Comparison of ENCODE assay signal across 9 mouse cellular contexts in the genomic region with DNA sequence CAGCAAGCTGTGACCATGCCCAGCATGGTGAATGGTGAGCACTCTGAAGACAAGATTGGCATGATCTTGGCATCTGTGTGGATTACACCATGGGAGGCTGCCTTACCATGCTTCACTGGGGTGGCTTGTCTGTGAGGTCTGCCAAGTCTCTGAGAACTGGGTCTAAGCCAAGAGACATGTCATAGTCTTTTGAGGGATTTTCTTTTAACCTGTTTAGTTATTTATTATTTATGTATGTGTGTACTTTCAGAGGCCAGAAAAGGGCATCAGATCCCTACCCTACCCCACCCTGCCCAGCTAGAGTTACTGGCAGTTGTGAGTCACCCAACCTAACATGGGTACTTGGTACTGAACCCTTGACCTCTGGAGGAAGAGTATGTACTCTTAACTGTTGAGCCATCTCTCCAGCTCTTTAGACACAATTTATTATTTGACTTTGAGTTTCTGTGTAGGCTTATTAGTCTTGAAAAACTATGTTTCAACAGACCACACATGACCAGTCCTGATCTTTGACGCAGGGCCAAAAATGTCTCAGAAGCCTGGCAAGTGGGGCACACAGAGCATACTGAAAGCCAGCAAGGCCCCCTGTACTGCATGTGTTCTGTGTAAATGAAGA. TPM values are rescaled to one million over a fixed set of nuclear protein-coding genes. Genes with fewer than 3 reads are reported as not detected.
DNase-seq lines count a peak whose midpoint lies in the region; ATAC-seq lines count a peak whose summit lies in the region.
"Had no signal": no experiment of that assay in that cellular context is flagged by ENCODE, and none has a peak within 500 bp of the region (broad histone marks: within the 10 kb centered on the region; RNA-seq: fewer than 3 reads in every experiment).

No protein-coding gene starts in this region.

- ATAC-seq in hindbrain, embryonic 14.5 days (ENCODE audit: low FRiP score): peak; percentile 79; the same call in 1 of the 2 replicates
- no peak for ATAC-seq in hindbrain, embryonic 11.5 days (ENCODE audit: low FRiP score)

- DNase-seq in hindbrain, embryonic 14.5 days (ENCODE audit: low spot score): peak; percentile 55
- no peak for DNase-seq in hindbrain, embryonic 11.5 days (ENCODE audit: low spot score)
- peak; percentile 71 for DNase-seq in 416B (ENCODE audit: low read depth)
- peak; percentile 52 for DNase-seq in adrenal gland, postnatal 14 days
- DNase-seq in fibroblast of lung, adult 2 months (ENCODE audit: low read depth): peak; percentile 51
- no peak for DNase-seq in layer of hippocampus, postnatal 10 days (ENCODE audit: low spot score in 2 of 2)
- DNase-seq in T-cell, adult 2 months (ENCODE audit: low spot score): no peak
- DNase-seq in left cerebral cortex, postnatal 14 days (ENCODE audit: low spot score in 2 of 2): no peak
- DNase-seq: right cerebral cortex, postnatal 4 days had no signal

- no peaks in the 10 kb centered on the region for H3K9me3 ChIP-seq in hindbrain, embryonic 14.5 days (ENCODE audit: control insufficient read depth, low read length)
- no peaks in the 10 kb centered on the region for H3K9me3 ChIP-seq in hindbrain, embryonic 11.5 days (ENCODE audit: control insufficient read depth, low read length)

- H3K4me1 ChIP-seq in hindbrain, embryonic 14.5 days (replicated peaks; ENCODE audit: control insufficient read depth, insufficient read depth, low read length): no peaks in the 10 kb centered on the region
- no peaks in the 10 kb centered on the region for H3K4me1 ChIP-seq in hindbrain, embryonic 11.5 days (replicated peaks; ENCODE audit: control insufficient read depth, insufficient read depth, low read length)

- H3K4me2 ChIP-seq in hindbrain, embryonic 14.5 days (replicated peaks): no peak overlapping the region
- H3K4me2 ChIP-seq in hindbrain, embryonic 11.5 days (replicated peaks; ENCODE audit: low read depth, low read length): no peak overlapping the region

- H3K27me3 ChIP-seq in hindbrain, embryonic 14.5 days (ENCODE audit: control insufficient read depth, insufficient read depth, low read length): no peaks in the 10 kb centered on the region
- H3K27me3 ChIP-seq in hindbrain, embryonic 11.5 days (ENCODE audit: control insufficient read depth, insufficient read depth, low read length): no peaks in the 10 kb centered on the region

- no peak overlapping the region for H3K4me3 ChIP-seq in hindbrain, embryonic 14.5 days (replicated peaks; ENCODE audit: low read length)
- no peak overlapping the region for H3K4me3 ChIP-seq in hindbrain, embryonic 11.5 days (ENCODE audit: low read depth, low read length)

- 91% methylated on average over 1 of the region's 1 CpGs for whole genome bisulfite sequencing in hindbrain, embryonic 14.5 days
- WGBS in hindbrain, embryonic 11.5 days: 97% methylated on average over 1 of the region's 1 CpGs

- intact Hi-C loops in left cerebral cortex, postnatal 14 days (cut with DNase I): no loop called here

- H3K9ac ChIP-seq in hindbrain, embryonic 14.5 days: no peak overlapping the region
- H3K9ac ChIP-seq in hindbrain, embryonic 11.5 days (ENCODE audit: low read depth, low read length): no peak overlapping the region

- H3K36me3 ChIP-seq in hindbrain, embryonic 14.5 days (replicated peaks; ENCODE audit: control insufficient read depth, insufficient read depth): no peaks in the 10 kb centered on the region
- H3K36me3 ChIP-seq in hindbrain, embryonic 11.5 days (ENCODE audit: control insufficient read depth, insufficient read depth, low read length): no peaks in the 10 kb centered on the region

- H3K27ac ChIP-seq in hindbrain, embryonic 14.5 days: no peak overlapping the region
- H3K27ac ChIP-seq in hindbrain, embryonic 11.5 days (ENCODE audit: low read depth, low read length): no peak overlapping the region

RNA-seq across cellular contexts. Expression of a gene that starts 40.3 kb away (rescaled TPM):
- 15.4 and 15.5 TPM in 2 replicates for polyA plus RNA-seq in hindbrain, embryonic 14.5 days (2014; fragmentation: Nextera tagmentation; extraction: Ambion mirVana)
- polyA plus RNA-seq in hindbrain, embryonic 11.5 days (2014; fragmentation: Nextera tagmentation; extraction: Ambion mirVana): 20.2 and 23.3 TPM in 2 replicates
- 14.7 and 17.5 TPM in 2 replicates for total RNA-seq in adrenal gland, postnatal 14 days (2021)
- total RNA-seq in layer of hippocampus, postnatal 10 days (2021): 10 to 100 TPM; 22.2 to 24.3 TPM
- total RNA-seq in left cerebral cortex, postnatal 14 days (2021): 10 to 100 TPM; 17.0 to 18.4 TPM

Comparison
In these comparisons a context has a peak if more than half of its experiments do, and no peak if none do; other contexts are left out.
1. DNase-seq: peak in hindbrain, embryonic 14.5 days (single experiment), 416B (single experiment), adrenal gland, postnatal 14 days (single experiment) and fibroblast of lung, adult 2 months (single experiment); none in hindbrain, embryonic 11.5 days (single experiment), layer of hippocampus, postnatal 10 days (0 of 2), T-cell, adult 2 months (single experiment) and left cerebral cortex, postnatal 14 days (0 of 2).